Mouse (Mus musculus) kidney, adult 2 months (tissue): ENCODE results near the gene Rgma. TPM values are rescaled to one million over a fixed set of nuclear protein-coding genes. Genes with fewer than 3 reads are reported as not detected.

ENCODE experiments used
- DNase-seq: peaks from one replicate; pipeline ENCODE4 v3.0.0; 2021
- H3K27ac ChIP-seq: fragments of 200-500 bp; 2 replicates; pipeline ENCODE4 v1.5.1; 2012; ENCODE audit warnings: low read depth, low read length, control low read depth, inconsistent platforms; ENCODE audit not compliant: insufficient read depth
- H3K27me3 ChIP-seq: fragments of 200-500 bp; replicated peaks from 2 replicates; pipeline ENCODE4 v1.6.1; 2012; ENCODE audit warnings: mild to moderate bottlenecking, moderate library complexity, low read length, inconsistent platforms; ENCODE audit not compliant: control insufficient read depth, insufficient read depth
- H3K36me3 ChIP-seq: fragments of 200-500 bp; 2 replicates; pipeline ENCODE4 v1.6.1; 2012; ENCODE audit warnings: mild to moderate bottlenecking, moderate library complexity, low read length, inconsistent platforms; ENCODE audit not compliant: control insufficient read depth, insufficient read depth
- H3K4me1 ChIP-seq: fragments of 200-500 bp; 2 replicates; pipeline ENCODE4 v1.6.1; 2011; ENCODE audit warnings: low read length; ENCODE audit not compliant: control insufficient read depth, insufficient read depth
- H3K4me3 ChIP-seq: fragments of 200-500 bp; 2 replicates; pipeline ENCODE4 v1.5.1; 2011; ENCODE audit warnings: mild to moderate bottlenecking, low read depth, low read length, control low read depth; ENCODE audit not compliant: insufficient read depth
- CTCF ChIP-seq: fragments of 200-500 bp; conservative IDR thresholded peaks from 2 replicates; pipeline ENCODE4 v1.5.1; 2011; ENCODE audit warnings: low read depth, mild to moderate bottlenecking, control low read depth, low read length, moderate library complexity, mixed read lengths; ENCODE audit not compliant: insufficient read depth, insufficient read length
- POLR2A ChIP-seq: fragments of 200-500 bp; IDR thresholded peaks from one replicate; pipeline ENCODE4 v1.6.1; 2011; ENCODE audit warnings: low read depth, low read length, control low read depth
- WGBS: fragments of 180-500 bp; shearing (Covaris S2); methylation state at CpG from one replicate; pipeline ENCODE4 v1.1.7; 2018; 5-methylcytosine and 5-hydroxymethylcytosine counted together
- polyA plus RNA-seq: library from polyadenylated mRNA; depleted of rRNA; stranded (reverse); fragments of >200 nt; gene quantifications from 2 replicates; pipeline ENCODE4 v1.2.3, GENCODE M21; 2012

Rgma gene
- polyA plus RNA-seq, 1 experiment, result 7.2 TPM

- no peaks in the 10 kb centered on the region for H3K27me3 ChIP-seq
- WGBS, result 71% methylated on average over 7 of the region's 7 CpGs
Observed at GRCm38 (mm10) chr7:73331645-73332044, 43.7 kb upstream of the Rgma start.

GRCm38 (mm10) chr7:73333398-73333988 is 41.8 kb upstream of the Rgma start:
- TF ChIP-seq POLR2A, result no peak
- Histone ChIP-seq H3K36me3 (no peaks in the 10 kb centered on the region), H3K27me3 (no peaks in the 10 kb centered on the region), H3K4me3 (no peak overlapping the region), H3K4me1 (no peaks in the 10 kb centered on the region), H3K27ac (no peak overlapping the region)
- no peak for DNase-seq
- 53% methylated on average over 12 of the region's 12 CpGs for WGBS

More at GRCm38 (mm10) chr7:73331645-73332044, 43.7 kb upstream of the Rgma start:
- TF ChIP-seq POLR2A (no peak), CTCF (no peak)
- H3K4me3 ChIP-seq, result no peak overlapping the region
- no peaks in the 10 kb centered on the region for H3K36me3 ChIP-seq
- H3K4me1 ChIP-seq, result no peaks in the 10 kb centered on the region
- DNase-seq, result no peak
- H3K27ac ChIP-seq, result no peak overlapping the region

GRCm38 (mm10) chr7:73334883-73335282 is 40.4 kb upstream of the Rgma start:
- no peak overlapping the region for H3K27ac ChIP-seq
- TF ChIP-seq POLR2A (no peak), CTCF (no peak)
- no peak for DNase-seq
- WGBS, result 69% methylated on average over 7 of the region's 7 CpGs
- no peaks in the 10 kb centered on the region for H3K27me3 ChIP-seq
- H3K4me1 ChIP-seq, result no peaks in the 10 kb centered on the region
- no peaks in the 10 kb centered on the region for H3K36me3 ChIP-seq
- H3K4me3 ChIP-seq, result no peak overlapping the region

- Histone ChIP-seq H3K27me3 (no peaks in the 10 kb centered on the region), H3K4me3 (no peak overlapping the region), H3K36me3 (no peaks in the 10 kb centered on the region), H3K27ac (no peak overlapping the region), H3K4me1 (no peaks in the 10 kb centered on the region)
- no peak for DNase-seq
- WGBS, result 49% methylated on average over 7 of the region's 7 CpGs
- TF ChIP-seq POLR2A (no peak), CTCF (no peak)
Observed at GRCm38 (mm10) chr7:73336380-73336779, 38.9 kb upstream of the Rgma start.

GRCm38 (mm10) chr7:73338353-73338752 is 37.0 kb upstream of the Rgma start:
- H3K4me3 ChIP-seq, result no peak overlapping the region
- WGBS, result 83% methylated on average over 5 of the region's 5 CpGs
- no peaks in the 10 kb centered on the region for H3K27me3 ChIP-seq
- TF ChIP-seq CTCF, result no peak
- H3K4me1 ChIP-seq, result no peaks in the 10 kb centered on the region
- peak; percentile 60 for DNase-seq
- no peak overlapping the region for H3K27ac ChIP-seq
- no peaks in the 10 kb centered on the region for H3K36me3 ChIP-seq

- no peaks in the 10 kb centered on the region for H3K27me3 ChIP-seq
- H3K27ac ChIP-seq, result no peak overlapping the region
- H3K36me3 ChIP-seq, result no peaks in the 10 kb centered on the region
- H3K4me1 ChIP-seq, result no peaks in the 10 kb centered on the region
- WGBS, result 66% methylated on average over 3 of the region's 3 CpGs
- TF ChIP-seq CTCF (no peak), POLR2A (no peak)
- no peak overlapping the region for H3K4me3 ChIP-seq
- DNase-seq, result no peak
Observed at GRCm38 (mm10) chr7:73343852-73344251, 31.5 kb upstream of the Rgma start.

- no peaks in the 10 kb centered on the region for H3K27me3 ChIP-seq
- DNase-seq, result no peak
- H3K27ac ChIP-seq, result no peak overlapping the region
- no peak overlapping the region for H3K4me3 ChIP-seq
- no peak for TF ChIP-seq CTCF
- H3K4me1 ChIP-seq, result no peaks in the 10 kb centered on the region
- 40% methylated on average over 10 of the region's 10 CpGs for WGBS
- H3K36me3 ChIP-seq, result no peaks in the 10 kb centered on the region
Observed at GRCm38 (mm10) chr7:73348585-73349124, 26.7 kb upstream of the Rgma start.

GRCm38 (mm10) chr7:73349158-73349557 is 26.2 kb upstream of the Rgma start:
- TF ChIP-seq POLR2A (no peak), CTCF (no peak)
- H3K4me3 ChIP-seq, result no peak overlapping the region
- no peak for DNase-seq
- H3K27ac ChIP-seq, result no peak overlapping the region
- H3K27me3 ChIP-seq, result no peaks in the 10 kb centered on the region
- H3K4me1 ChIP-seq, result no peaks in the 10 kb centered on the region
- WGBS, result 70% methylated on average over 8 of the region's 8 CpGs
- H3K36me3 ChIP-seq, result no peaks in the 10 kb centered on the region
